Mouse (Mus musculus) thymus, adult 2 months (tissue): ENCODE data around the gene Gna11.

Source experiments
- CTCF ChIP-seq: fragments of 200-500 bp; IDR thresholded peaks from 2 replicates; pipeline ENCODE4 v1.5.1; 2012; ENCODE audit warnings: mild to moderate bottlenecking, control low read depth, low read length, moderate library complexity, borderline replicate concordance; ENCODE audit not compliant: control insufficient read depth, poor library complexity, insufficient read depth; ENCODE audit errors: extremely low read depth
- POLR2A ChIP-seq: fragments of 200-500 bp; IDR thresholded peaks from 2 replicates; pipeline ENCODE4 v1.6.1; 2012; ENCODE audit warnings: mild to moderate bottlenecking, low read length, control low read depth, moderate library complexity; ENCODE audit not compliant: control insufficient read depth, poor library complexity, insufficient read depth; ENCODE audit errors: extremely low read depth

GRCm38 (mm10) chr10:81579967-81580366 lies 35.0 kb upstream of the Gna11 start:
- no peak for TF ChIP-seq CTCF
- no peak for TF ChIP-seq POLR2A
